Mouse (Mus musculus): Measurements from ENCODE around the gene Gjb5. TPM values are rescaled to one million over a fixed set of nuclear protein-coding genes. Genes with fewer than 3 reads are reported as not detected.

Gjb5 gene
- total and polyA plus RNA-seq, 2 experiments from 2014 or later = 0.51 to 0.73 TPM

- H3K4me1 ChIP-seq (ENCODE audit: insufficient read depth, low read length) = no peaks in the 10 kb centered on the region
- DNase-seq (ENCODE audit: low spot score) (no peak), ATAC-seq (no peak)
- H3K9ac ChIP-seq (replicated peaks; ENCODE audit: low read length) = no peak overlapping the region
- no peaks in the 10 kb centered on the region for H3K36me3 ChIP-seq (ENCODE audit: insufficient read depth, low read length)
- no peak for TF ChIP-seq CTCF (IDR thresholded peaks at IDR 0.05; ENCODE audit: low read depth)
- 0 out of 2 replicates have a peak, but pooled peaks cover 5% of the 10 kb centered on the region for H3K27me3 ChIP-seq (ENCODE audit: insufficient read depth, low read length)
- no peak overlapping the region for H3K27ac ChIP-seq
- H3K9me3 ChIP-seq (ENCODE audit: low read length) = no peaks in the 10 kb centered on the region
- WGBS = 90% methylated on average over 5 of the region's 5 CpGs
- no peak overlapping the region for H3K4me2 ChIP-seq (ENCODE audit: low read depth, low read length)
- no peak overlapping the region for H3K4me3 ChIP-seq (ENCODE audit: low read length)
Observed at GRCm38 (mm10) chr4:127325276-127325675, 32.7 kb downstream of the Gjb5 start.

GRCm38 (mm10) chr4:127324759-127325158, 33.2 kb downstream of the Gjb5 start:
- Histone ChIP-seq H3K4me2 (ENCODE audit: low read depth, low read length) (no peak overlapping the region), H3K9me3 (ENCODE audit: low read length) (no peaks in the 10 kb centered on the region), H3K27ac (no peak overlapping the region), H3K9ac (replicated peaks; ENCODE audit: low read length) (no peak overlapping the region), H3K4me3 (ENCODE audit: low read length) (no peak overlapping the region), H3K36me3 (ENCODE audit: insufficient read depth, low read length) (no peaks in the 10 kb centered on the region), H3K4me1 (ENCODE audit: insufficient read depth, low read length) (no peaks in the 10 kb centered on the region), H3K27me3 (ENCODE audit: insufficient read depth, low read length) (no peaks in the 10 kb centered on the region)
- WGBS = 10% methylated on average over 6 of the region's 6 CpGs
- peak; percentile 98 for TF ChIP-seq CTCF (IDR thresholded peaks at IDR 0.05; ENCODE audit: low read depth)
- peak; percentile 96 for DNase-seq (ENCODE audit: low spot score)
- peak; percentile 85 for ATAC-seq

GRCm38 (mm10) chr4:127324296-127324695, 33.7 kb downstream of the Gjb5 start:
- Histone ChIP-seq H3K27ac (no peak overlapping the region), H3K4me3 (ENCODE audit: low read length) (no peak overlapping the region), H3K9me3 (ENCODE audit: low read length) (no peaks in the 10 kb centered on the region), H3K27me3 (ENCODE audit: insufficient read depth, low read length) (no peaks in the 10 kb centered on the region), H3K4me1 (ENCODE audit: insufficient read depth, low read length) (no peaks in the 10 kb centered on the region), H3K36me3 (ENCODE audit: insufficient read depth, low read length) (no peaks in the 10 kb centered on the region), H3K9ac (replicated peaks; ENCODE audit: low read length) (no peak overlapping the region), H3K4me2 (ENCODE audit: low read depth, low read length) (no peak overlapping the region)
- no peak for TF ChIP-seq CTCF (IDR thresholded peaks at IDR 0.05; ENCODE audit: low read depth)
- DNase-seq (ENCODE audit: low spot score) = no peak
- 75% methylated on average over 10 of the region's 10 CpGs for WGBS
- no peak for ATAC-seq

- no peak for ATAC-seq
- no peak for TF ChIP-seq CTCF (IDR thresholded peaks at IDR 0.05; ENCODE audit: low read depth)
- no peaks in the 10 kb centered on the region for H3K36me3 ChIP-seq (ENCODE audit: insufficient read depth, low read length)
- H3K4me2 ChIP-seq (ENCODE audit: low read depth, low read length) = no peak overlapping the region
- no peaks in the 10 kb centered on the region for H3K4me1 ChIP-seq (ENCODE audit: insufficient read depth, low read length)
- H3K9ac ChIP-seq (replicated peaks; ENCODE audit: low read length) = no peak overlapping the region
- H3K27me3 ChIP-seq (ENCODE audit: insufficient read depth, low read length) = no peaks in the 10 kb centered on the region
- H3K9me3 ChIP-seq (ENCODE audit: low read length) = no peaks in the 10 kb centered on the region
- H3K27ac ChIP-seq = no peak overlapping the region
- 93% methylated on average over 3 of the region's 3 CpGs for WGBS
- DNase-seq (ENCODE audit: low spot score) = no peak
- H3K4me3 ChIP-seq (ENCODE audit: low read length) = no peak overlapping the region
Observed at GRCm38 (mm10) chr4:127323651-127324050, 34.3 kb downstream of the Gjb5 start.

- H3K27ac ChIP-seq = no peak overlapping the region
- H3K9ac ChIP-seq (replicated peaks; ENCODE audit: low read length) = no peak overlapping the region
- 5% methylated on average over 3 of the region's 3 CpGs for WGBS
- no peaks in the 10 kb centered on the region for H3K36me3 ChIP-seq (ENCODE audit: insufficient read depth, low read length)
- H3K4me1 ChIP-seq (ENCODE audit: insufficient read depth, low read length) = no peaks in the 10 kb centered on the region
- ATAC-seq (peak; percentile 66), DNase-seq (ENCODE audit: low spot score) (peak; percentile 89)
- H3K27me3 ChIP-seq (ENCODE audit: insufficient read depth, low read length) = no peaks in the 10 kb centered on the region
- no peaks in the 10 kb centered on the region for H3K9me3 ChIP-seq (ENCODE audit: low read length)
- no peak overlapping the region for H3K4me3 ChIP-seq (ENCODE audit: low read length)
- no peak overlapping the region for H3K4me2 ChIP-seq (ENCODE audit: low read depth, low read length)
- TF ChIP-seq CTCF (IDR thresholded peaks at IDR 0.05; ENCODE audit: low read depth) = peak; percentile 96
Observed at GRCm38 (mm10) chr4:127319613-127320012, 38.4 kb downstream of the Gjb5 start.

- Histone ChIP-seq H3K9ac (replicated peaks; ENCODE audit: low read length) (no peak overlapping the region), H3K4me3 (ENCODE audit: low read length) (no peak overlapping the region), H3K4me1 (ENCODE audit: insufficient read depth, low read length) (no peaks in the 10 kb centered on the region), H3K36me3 (ENCODE audit: insufficient read depth, low read length) (no peaks in the 10 kb centered on the region), H3K4me2 (ENCODE audit: low read depth, low read length) (no peak overlapping the region), H3K27ac (no peak overlapping the region), H3K27me3 (ENCODE audit: insufficient read depth, low read length) (no peaks in the 10 kb centered on the region), H3K9me3 (ENCODE audit: low read length) (no peaks in the 10 kb centered on the region)
- ATAC-seq = no peak
- DNase-seq (ENCODE audit: low spot score) = peak; percentile 47
- WGBS = 57% methylated on average over 4 of the region's 4 CpGs
- TF ChIP-seq CTCF (IDR thresholded peaks at IDR 0.05; ENCODE audit: low read depth) = peak; percentile 50
Observed at GRCm38 (mm10) chr4:127317143-127317542, 40.8 kb downstream of the Gjb5 start.

- Histone ChIP-seq H3K4me3 (ENCODE audit: low read length) (no peak overlapping the region), H3K27ac (no peak overlapping the region), H3K27me3 (ENCODE audit: insufficient read depth, low read length) (no peaks in the 10 kb centered on the region), H3K9ac (replicated peaks; ENCODE audit: low read length) (no peak overlapping the region), H3K9me3 (ENCODE audit: low read length) (no peaks in the 10 kb centered on the region), H3K4me1 (ENCODE audit: insufficient read depth, low read length) (no peaks in the 10 kb centered on the region), H3K4me2 (ENCODE audit: low read depth, low read length) (no peak overlapping the region), H3K36me3 (ENCODE audit: insufficient read depth, low read length) (no peaks in the 10 kb centered on the region)
- no peak for DNase-seq (ENCODE audit: low spot score)
- no peak for TF ChIP-seq CTCF (IDR thresholded peaks at IDR 0.05; ENCODE audit: low read depth)
- WGBS = 89% methylated on average over 8 of the region's 8 CpGs
- no peak for ATAC-seq
Observed at GRCm38 (mm10) chr4:127315753-127316152, 42.2 kb downstream of the Gjb5 start.
